Mouse (Mus musculus): Measurements from ENCODE around the gene Fndc4. TPM values are rescaled to one million over a fixed set of nuclear protein-coding genes. Genes with fewer than 3 reads are reported as not detected.

Fndc4 gene
- total and polyA plus RNA-seq, 3 experiments = 0.32 TPM; not detected in 2

- TF ChIP-seq ELF1 (IDR thresholded peaks at IDR 0.05; ENCODE audit: low read depth, low read length) = peak; percentile 62; the same call in 1 of the 2 replicates
- peak; percentile 80 for TF ChIP-seq KAT2A (conservative IDR thresholded peaks at IDR 0.05; ENCODE audit: low read depth, low read length)
- TF ChIP-seq USF2 (IDR thresholded peaks at IDR 0.05; ENCODE audit: borderline replicate concordance in 1 of 2, insufficient read depth in 1 of 2, low read depth in 1 of 2, low read length in 2 of 2) = no peak
- peak; percentile 96 for TF ChIP-seq MXI1 (IDR thresholded peaks at IDR 0.05; ENCODE audit: low read depth, low read length)
- 0 out of 2 replicates have a peak, but pooled peaks have one; percentile 19 for TF ChIP-seq MYC (IDR thresholded peaks at IDR 0.05; ENCODE audit: low read depth, low read length)
- TF ChIP-seq TBP (IDR thresholded peaks at IDR 0.05; ENCODE audit: low read depth, low read length) = peak; percentile 88; the same call in 1 of the 2 replicates
- peak; percentile 70 for TF ChIP-seq TCF12 (IDR thresholded peaks at IDR 0.05; ENCODE audit: low read depth, low read length)
- no peak; the same call in 1 of the 2 replicates for TF ChIP-seq NELFE (IDR thresholded peaks at IDR 0.05; ENCODE audit: low read depth, low read length)
- TF ChIP-seq USF1 (IDR thresholded peaks at IDR 0.05; ENCODE audit: low read depth, low read length) = peak; percentile 81
- TF ChIP-seq SMC3 (IDR thresholded peaks at IDR 0.05; ENCODE audit: low read depth, low read length) = no peak
- TF ChIP-seq RAD21 (IDR thresholded peaks at IDR 0.05; ENCODE audit: low read depth, low read length) = no peak
- TF ChIP-seq E2F4 (IDR thresholded peaks at IDR 0.05; ENCODE audit: borderline replicate concordance, low read depth, low read length) = peak; percentile 60; the same call in 1 of the 2 replicates
- TF ChIP-seq BHLHE40 (IDR thresholded peaks at IDR 0.05; ENCODE audit: borderline replicate concordance, low read depth, low read length) = peak; percentile 68; the same call in 1 of the 2 replicates
- TF ChIP-seq EP300 (IDR thresholded peaks at IDR 0.05; ENCODE audit: low read depth in 1 of 2, low read length in 2 of 2) = peak in 1 of 2 experiments; percentile 17; a peak in 1 of 4 replicates
Measured at GRCm38 (mm10) chr5:31290521-31291360, 5.1 kb downstream of the Fndc4 start, which contains the start of gene Ift172 (continued).

- Histone ChIP-seq H3K4me1 (ENCODE audit: control insufficient read depth in 1 of 2, insufficient read depth in 2 of 2, low read length in 2 of 2) (peaks cover 12 to 25% of the 10 kb centered on the region in 2 experiments), H3K9me3 (replicated peaks; ENCODE audit: insufficient read depth, low read length) (no peaks in the 10 kb centered on the region), H3K4me3 (ENCODE audit: control insufficient read depth in 1 of 2, insufficient read depth in 1 of 2, low read depth in 2 of 2, low read length in 2 of 2) (peak overlapping the region; percentile 69 to 83), H3K79me2 (ENCODE audit: control insufficient read depth, insufficient read depth, low read length, poor library complexity) (no peaks in the 10 kb centered on the region), H3K36me3 (ENCODE audit: control insufficient read depth in 1 of 2, insufficient read depth in 2 of 2, low read length in 2 of 2) (peaks cover 0 to 21% of the 10 kb centered on the region in 2 experiments; a peak in 2 of 4 replicates), H3K27ac (ENCODE audit: control insufficient read depth, low read depth, low read length) (peak overlapping the region; percentile 78), H3K9ac (ENCODE audit: control insufficient read depth, low read depth, low read length, poor library complexity, severe bottlenecking) (peak overlapping the region; percentile 60), H3K27me3 (ENCODE audit: control insufficient read depth in 1 of 2, insufficient read depth in 2 of 2, low read length in 2 of 2) (no peaks in the 10 kb centered on the region)
- peak; percentile 56 for DNase-seq (ENCODE audit: low read depth, low spot score)
- TF ChIP-seq EP300 (IDR thresholded peaks at IDR 0.05; ENCODE audit: low read depth in 1 of 2, low read length in 2 of 2) = peak; percentile 27 to 41; a peak in 2 of 4 replicates
- TF ChIP-seq TAL1 (IDR thresholded peaks at IDR 0.05; ENCODE audit: low read length) = peak; percentile 57
- no peak for TF ChIP-seq CHD1 (IDR thresholded peaks at IDR 0.05; ENCODE audit: low read depth, low read length)
- TF ChIP-seq ETS1 (IDR thresholded peaks at IDR 0.05; ENCODE audit: low read depth, low read length) = peak; percentile 67
- 0 out of 2 replicates have a peak, but pooled peaks have one; percentile 49 for TF ChIP-seq JUND (IDR thresholded peaks at IDR 0.05; ENCODE audit: low read depth, low read length)
- TF ChIP-seq GATA1 (IDR thresholded peaks at IDR 0.05; ENCODE audit: low read depth, low read length) = peak; percentile 45; the same call in 1 of the 2 replicates
- no peak for TF ChIP-seq HCFC1 (IDR thresholded peaks at IDR 0.05; ENCODE audit: low read depth, low read length)
Measured at GRCm38 (mm10) chr5:31289626-31290230, 6.2 kb downstream of the Fndc4 start.
